Mouse (Mus musculus): ENCODE measurements around the gene Kcnd3. TPM values are rescaled to one million over a fixed set of nuclear protein-coding genes. Genes with fewer than 3 reads are reported as not detected.

The Kcnd3 gene
- total and polyA plus RNA-seq, 2 experiments from 2014 or later, result 7.5 to 48.9 TPM

DNA sequence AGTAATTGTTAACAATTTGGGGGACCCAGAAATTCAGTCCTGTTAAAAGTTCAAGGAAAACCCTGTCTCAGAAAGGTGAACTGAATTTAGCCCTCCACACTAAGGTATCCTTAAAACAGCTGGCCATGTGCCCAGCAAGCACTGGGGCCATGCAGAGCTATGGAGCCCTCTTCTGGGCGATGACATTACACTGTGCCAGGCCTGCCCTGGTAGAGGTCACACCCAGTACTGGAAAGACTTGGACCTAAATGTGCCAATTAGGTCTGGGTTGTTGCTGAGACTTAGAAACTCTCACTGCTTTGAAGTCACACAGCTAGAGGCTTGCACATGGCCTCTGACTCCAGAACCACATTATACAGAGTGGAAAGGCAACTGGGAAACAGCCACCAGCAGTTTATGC is 190.1 kb downstream of the Kcnd3 start:
- no peaks in the 10 kb centered on the region for H3K36me3 ChIP-seq (ENCODE audit: insufficient read depth)
- H3K27ac ChIP-seq (ENCODE audit: low read depth, low read length), result no peak overlapping the region
- TF ChIP-seq CTCF (IDR thresholded peaks at IDR 0.05; ENCODE audit: low read depth), result peak; percentile 57
- no peak overlapping the region for H3K4me2 ChIP-seq (ENCODE audit: low read depth)
- no peak overlapping the region for H3K9ac ChIP-seq
- DNase-seq (peak; percentile 57), ATAC-seq (no peak)
- H3K27me3 ChIP-seq (ENCODE audit: insufficient read depth, low read length), result no peaks in the 10 kb centered on the region
- no peaks in the 10 kb centered on the region for H3K4me1 ChIP-seq (ENCODE audit: insufficient read depth)
- no peaks in the 10 kb centered on the region for H3K9me3 ChIP-seq (ENCODE audit: low read length)
- H3K4me3 ChIP-seq (ENCODE audit: low read depth, low read length), result no peak overlapping the region
- WGBS, result 41% methylated on average over 1 of the region's 1 CpGs

DNA sequence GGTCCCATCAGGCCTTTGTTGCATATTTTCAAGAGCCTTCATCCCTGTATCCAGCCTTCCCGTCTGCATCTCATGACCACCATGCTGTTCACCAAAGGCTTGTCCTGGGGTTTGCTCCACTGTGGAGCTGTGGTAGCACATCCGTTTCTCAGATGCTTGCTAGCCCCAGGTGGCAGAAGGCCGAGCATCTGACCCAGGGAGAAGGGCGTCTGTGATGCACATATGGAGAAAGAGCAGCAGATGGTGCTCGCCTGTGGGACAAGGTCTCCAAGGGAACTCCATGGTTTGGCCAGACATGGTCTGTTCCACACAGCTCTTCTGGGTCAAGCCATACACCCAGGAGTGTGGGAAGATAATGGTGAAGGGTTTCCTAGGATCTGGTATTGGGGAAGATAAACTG is 191.4 kb downstream of the Kcnd3 start:
- Histone ChIP-seq H3K4me1 (ENCODE audit: insufficient read depth) (no peaks in the 10 kb centered on the region), H3K36me3 (ENCODE audit: insufficient read depth) (no peaks in the 10 kb centered on the region), H3K4me3 (ENCODE audit: low read depth, low read length) (no peak overlapping the region), H3K4me2 (ENCODE audit: low read depth) (no peak overlapping the region), H3K27me3 (ENCODE audit: insufficient read depth, low read length) (no peaks in the 10 kb centered on the region), H3K9me3 (ENCODE audit: low read length) (no peaks in the 10 kb centered on the region), H3K9ac (no peak overlapping the region), H3K27ac (ENCODE audit: low read depth, low read length) (no peak overlapping the region)
- no peak for TF ChIP-seq CTCF (IDR thresholded peaks at IDR 0.05; ENCODE audit: low read depth)
- ATAC-seq, result no peak
- WGBS, result 80% methylated on average over 5 of the region's 5 CpGs
- no peak for DNase-seq

DNA sequence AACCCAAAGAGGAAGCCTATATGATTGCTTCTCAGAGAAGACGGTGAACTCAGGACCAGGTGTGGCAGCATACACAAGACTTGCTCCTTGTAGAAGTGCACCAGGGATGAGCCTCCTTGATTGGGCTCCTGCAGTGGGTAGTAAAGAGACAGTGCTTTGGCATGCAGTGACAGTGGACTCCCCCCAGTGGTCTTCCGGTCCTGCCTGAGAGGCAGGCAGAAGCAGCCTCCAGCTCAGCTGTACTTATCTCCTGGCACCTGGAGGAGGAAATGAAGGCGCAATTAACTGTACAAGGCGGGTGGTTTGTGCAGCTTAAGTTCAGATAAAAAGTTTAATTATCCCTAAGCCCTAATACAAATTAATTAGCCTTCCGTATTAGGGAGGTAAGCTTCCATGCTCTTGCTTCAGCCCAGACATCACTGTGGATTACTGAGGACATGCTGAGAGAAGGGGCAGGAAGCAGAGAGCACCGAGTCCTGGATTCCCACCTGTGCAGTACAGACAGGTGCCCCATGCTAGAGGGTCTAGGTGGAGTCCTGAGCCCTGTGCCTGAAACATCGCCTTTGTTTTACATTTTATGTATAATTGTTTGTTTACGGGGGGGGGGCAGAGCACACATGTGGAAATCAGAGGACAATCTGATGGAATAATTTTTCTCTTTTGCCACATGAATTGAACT is 196.9 kb downstream of the Kcnd3 start:
- Histone ChIP-seq H3K27me3 (ENCODE audit: insufficient read depth, low read length) (no peaks in the 10 kb centered on the region), H3K36me3 (ENCODE audit: insufficient read depth) (no peaks in the 10 kb centered on the region), H3K9ac (no peak overlapping the region), H3K9me3 (ENCODE audit: low read length) (no peaks in the 10 kb centered on the region), H3K27ac (ENCODE audit: low read depth, low read length) (no peak overlapping the region), H3K4me3 (ENCODE audit: low read depth, low read length) (no peak overlapping the region), H3K4me1 (ENCODE audit: insufficient read depth) (no peaks in the 10 kb centered on the region), H3K4me2 (ENCODE audit: low read depth) (no peak overlapping the region)
- 54% methylated on average over 8 of the region's 8 CpGs for WGBS
- DNase-seq (no peak), ATAC-seq (no peak; the same call in 1 of the 2 replicates)
- 0 out of 2 replicates have a peak, but pooled peaks have one; percentile 11 for TF ChIP-seq CTCF (IDR thresholded peaks at IDR 0.05; ENCODE audit: low read depth)

DNA sequence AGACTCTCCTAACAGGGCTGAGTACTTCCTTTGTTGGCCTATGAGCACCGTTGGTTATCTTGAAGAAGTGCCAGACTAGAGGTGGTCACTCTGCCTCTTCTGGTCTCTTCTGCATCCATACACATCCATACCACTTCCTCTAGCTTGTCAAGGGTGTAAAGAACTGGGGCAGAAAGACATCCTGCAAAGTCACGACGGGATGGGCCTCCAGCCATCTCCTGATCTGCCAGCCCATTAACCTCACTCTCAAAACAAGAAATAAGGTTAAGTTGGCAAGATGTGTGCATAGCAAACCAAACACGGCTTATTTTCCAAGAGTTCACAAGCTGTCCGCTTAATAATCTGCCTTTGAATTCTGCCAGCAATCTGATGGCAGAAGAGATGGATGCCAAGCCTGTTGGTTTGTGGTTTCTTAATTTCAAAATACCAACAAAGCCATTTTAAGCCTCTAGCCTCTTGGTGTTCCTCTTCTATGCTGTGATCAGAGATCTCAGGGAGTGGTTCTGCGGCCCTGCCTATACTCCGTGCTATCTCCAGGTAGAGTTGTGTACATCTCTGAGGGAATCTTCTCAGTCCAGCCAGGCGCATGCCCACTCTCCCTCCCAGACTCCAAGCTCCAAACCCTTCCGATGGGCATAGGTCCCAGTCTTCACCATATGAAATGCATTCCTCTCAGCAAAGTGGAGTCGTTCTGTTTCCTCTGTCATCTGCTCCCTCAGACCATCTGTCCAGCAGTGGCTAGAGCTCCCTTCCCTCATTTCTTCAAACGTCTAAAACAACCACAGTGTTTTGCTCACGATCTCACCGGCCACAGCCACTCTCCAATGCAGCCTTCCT is 201.6 kb downstream of the Kcnd3 start:
- Histone ChIP-seq H3K27ac (ENCODE audit: low read depth, low read length) (no peak overlapping the region), H3K36me3 (ENCODE audit: insufficient read depth) (no peaks in the 10 kb centered on the region), H3K9ac (no peak overlapping the region), H3K27me3 (ENCODE audit: insufficient read depth, low read length) (no peaks in the 10 kb centered on the region), H3K4me2 (ENCODE audit: low read depth) (no peak overlapping the region), H3K4me1 (ENCODE audit: insufficient read depth) (no peaks in the 10 kb centered on the region), H3K9me3 (ENCODE audit: low read length) (no peaks in the 10 kb centered on the region), H3K4me3 (ENCODE audit: low read depth, low read length) (no peak overlapping the region)
- 66% methylated on average over 13 of the region's 13 CpGs for WGBS
- DNase-seq (peak; percentile 38), ATAC-seq (peak; percentile 74)
- TF ChIP-seq CTCF (IDR thresholded peaks at IDR 0.05; ENCODE audit: low read depth), result no peak

DNA sequence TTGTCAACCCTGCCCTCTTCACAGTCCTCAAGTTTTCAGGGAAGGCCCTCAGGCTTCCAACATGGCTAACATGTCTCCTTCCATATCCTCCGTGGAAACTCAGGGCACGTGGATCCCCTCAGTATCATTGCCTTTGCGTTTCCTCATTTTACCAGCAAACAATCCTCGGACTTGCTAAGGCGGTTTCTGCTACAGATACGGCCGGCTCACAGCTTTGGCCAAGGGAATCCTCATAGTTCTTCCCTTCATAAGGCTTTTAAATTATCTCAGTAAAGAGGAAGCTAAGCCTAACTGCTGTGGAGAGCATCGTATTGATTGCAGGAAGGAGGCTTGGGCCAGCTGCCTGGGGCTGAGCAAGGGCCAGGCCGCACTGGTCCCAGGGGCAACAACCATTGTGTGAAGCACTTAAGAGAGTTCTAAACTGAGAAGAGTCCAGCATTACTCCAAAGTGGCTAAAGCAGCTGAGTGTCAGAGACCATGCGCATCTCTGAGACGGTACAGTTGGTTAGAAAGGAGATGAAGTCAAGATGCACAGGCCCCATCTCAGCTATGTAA is 203.0 kb downstream of the Kcnd3 start:
- H3K27me3 ChIP-seq (ENCODE audit: insufficient read depth, low read length), result no peaks in the 10 kb centered on the region
- no peak overlapping the region for H3K27ac ChIP-seq (ENCODE audit: low read depth, low read length)
- no peaks in the 10 kb centered on the region for H3K9me3 ChIP-seq (ENCODE audit: low read length)
- H3K4me3 ChIP-seq (ENCODE audit: low read depth, low read length), result no peak overlapping the region
- no peak for DNase-seq
- H3K9ac ChIP-seq, result no peak overlapping the region
- no peaks in the 10 kb centered on the region for H3K4me1 ChIP-seq (ENCODE audit: insufficient read depth)
- no peak for TF ChIP-seq CTCF (IDR thresholded peaks at IDR 0.05; ENCODE audit: low read depth)
- no peak for ATAC-seq
- WGBS, result 96% methylated on average over 11 of the region's 11 CpGs
- H3K4me2 ChIP-seq (ENCODE audit: low read depth), result no peak overlapping the region
- no peaks in the 10 kb centered on the region for H3K36me3 ChIP-seq (ENCODE audit: insufficient read depth)

DNA sequence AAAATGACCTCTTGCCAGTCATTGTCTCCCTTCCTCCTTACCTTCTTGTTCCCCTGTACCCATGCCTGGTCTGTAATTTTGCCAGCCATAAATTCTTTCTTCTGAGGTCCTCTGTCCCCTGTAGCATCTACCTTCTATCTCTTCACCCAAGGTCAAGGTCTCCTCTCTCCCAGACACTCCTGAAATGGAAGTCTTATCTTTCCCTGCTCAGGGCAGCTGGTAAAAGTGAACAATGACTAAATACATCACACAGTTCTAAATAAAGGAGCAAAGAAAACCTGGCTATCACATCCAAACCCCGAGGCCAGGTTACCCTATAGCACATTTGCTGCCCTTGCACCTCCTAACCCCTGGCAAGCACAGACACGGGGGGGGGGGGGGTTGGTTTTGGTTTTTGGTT is 208.4 kb downstream of the Kcnd3 start:
- ATAC-seq, result no peak
- TF ChIP-seq CTCF (IDR thresholded peaks at IDR 0.05; ENCODE audit: low read depth), result no peak

DNA sequence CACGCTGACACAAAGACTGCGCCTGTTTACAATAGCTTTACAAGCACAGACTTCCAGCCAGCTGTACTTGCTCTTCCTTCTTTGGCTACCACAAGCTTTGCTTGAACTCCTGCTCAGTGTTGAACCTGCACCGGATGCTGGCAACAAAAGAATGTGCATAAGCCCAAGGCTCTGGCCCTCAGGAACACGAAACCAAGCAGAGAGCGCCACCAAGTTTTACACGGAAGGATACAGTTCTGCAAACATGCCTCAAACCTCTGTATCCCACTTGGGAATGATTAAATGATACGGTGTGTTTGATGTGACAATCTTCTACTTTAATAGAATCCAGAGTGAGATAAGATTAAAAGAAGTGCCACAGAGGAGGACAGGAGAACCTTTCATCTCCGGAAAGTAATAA is 210.9 kb downstream of the Kcnd3 start:
- 78% methylated on average over 8 of the region's 8 CpGs for WGBS
- TF ChIP-seq CTCF (IDR thresholded peaks at IDR 0.05; ENCODE audit: low read depth), result peak; percentile 15; the same call in 1 of the 2 replicates

More for the DNA sequence above, 208.4 kb downstream of the Kcnd3 start:
- no peaks in the 10 kb centered on the region for H3K27me3 ChIP-seq (ENCODE audit: insufficient read depth, low read length)
- H3K4me2 ChIP-seq (ENCODE audit: low read depth), result no peak overlapping the region
- no peak overlapping the region for H3K27ac ChIP-seq (ENCODE audit: low read depth, low read length)
- no peaks in the 10 kb centered on the region for H3K4me1 ChIP-seq (ENCODE audit: insufficient read depth)
- 71% methylated on average over 2 of the region's 2 CpGs for WGBS
- H3K36me3 ChIP-seq (ENCODE audit: insufficient read depth), result 0 out of 2 replicates have a peak, but pooled peaks cover 5% of the 10 kb centered on the region
- no peak for DNase-seq
- no peak overlapping the region for H3K4me3 ChIP-seq (ENCODE audit: low read depth, low read length)
- no peaks in the 10 kb centered on the region for H3K9me3 ChIP-seq (ENCODE audit: low read length)
- no peak overlapping the region for H3K9ac ChIP-seq

More for the DNA sequence above, 210.9 kb downstream of the Kcnd3 start:
- H3K27ac ChIP-seq (ENCODE audit: low read depth, low read length), result no peak overlapping the region
- no peaks in the 10 kb centered on the region for H3K9me3 ChIP-seq (ENCODE audit: low read length)
- H3K9ac ChIP-seq, result no peak overlapping the region
- no peak overlapping the region for H3K4me3 ChIP-seq (ENCODE audit: low read depth, low read length)
- ATAC-seq (no peak), DNase-seq (peak; percentile 4)
- 0 out of 2 replicates have a peak, but pooled peaks cover 5% of the 10 kb centered on the region for H3K36me3 ChIP-seq (ENCODE audit: insufficient read depth)
- no peaks in the 10 kb centered on the region for H3K27me3 ChIP-seq (ENCODE audit: insufficient read depth, low read length)
- no peak overlapping the region for H3K4me2 ChIP-seq (ENCODE audit: low read depth)
- no peaks in the 10 kb centered on the region for H3K4me1 ChIP-seq (ENCODE audit: insufficient read depth)
